Mouse (Mus musculus) hematopoietic stem cell, adult 5-6 weeks (primary cell): ENCODE data around the gene Dnttip1. TPM values are rescaled to one million over a fixed set of nuclear protein-coding genes. Genes with fewer than 3 reads are reported as not detected.

ENCODE experiments used
- ATAC-seq, 2 experiments: fragments of 125-278 bp in 1 of 2; replicated peaks in 1 of 2; 2 replicates each; pipeline ENCODE4 v1.8.0; 2016 to 2017; ENCODE audit warnings: inconsistent platforms in 2 of 2, mild to moderate bottlenecking in 2 of 2, moderate number of reproducible peaks in 2 of 2, low read depth in 1 of 2, moderate TSS enrichment in 1 of 2; ENCODE audit not compliant: low FRiP score in 2 of 2, poor library complexity in 2 of 2, severe bottlenecking in 2 of 2, insufficient read depth in 1 of 2, low TSS enrichment in 1 of 2
- total RNA-seq: library from RNA; stranded (forward); fragments of 172-1452, 232-1000 nt; gene quantifications from 2 replicates; pipeline ENCODE4 v1.2.3, GENCODE M21; 2017

Dnttip1 gene
- total RNA-seq, 1 experiment from 2014 or later = 31.3 TPM

DNA sequence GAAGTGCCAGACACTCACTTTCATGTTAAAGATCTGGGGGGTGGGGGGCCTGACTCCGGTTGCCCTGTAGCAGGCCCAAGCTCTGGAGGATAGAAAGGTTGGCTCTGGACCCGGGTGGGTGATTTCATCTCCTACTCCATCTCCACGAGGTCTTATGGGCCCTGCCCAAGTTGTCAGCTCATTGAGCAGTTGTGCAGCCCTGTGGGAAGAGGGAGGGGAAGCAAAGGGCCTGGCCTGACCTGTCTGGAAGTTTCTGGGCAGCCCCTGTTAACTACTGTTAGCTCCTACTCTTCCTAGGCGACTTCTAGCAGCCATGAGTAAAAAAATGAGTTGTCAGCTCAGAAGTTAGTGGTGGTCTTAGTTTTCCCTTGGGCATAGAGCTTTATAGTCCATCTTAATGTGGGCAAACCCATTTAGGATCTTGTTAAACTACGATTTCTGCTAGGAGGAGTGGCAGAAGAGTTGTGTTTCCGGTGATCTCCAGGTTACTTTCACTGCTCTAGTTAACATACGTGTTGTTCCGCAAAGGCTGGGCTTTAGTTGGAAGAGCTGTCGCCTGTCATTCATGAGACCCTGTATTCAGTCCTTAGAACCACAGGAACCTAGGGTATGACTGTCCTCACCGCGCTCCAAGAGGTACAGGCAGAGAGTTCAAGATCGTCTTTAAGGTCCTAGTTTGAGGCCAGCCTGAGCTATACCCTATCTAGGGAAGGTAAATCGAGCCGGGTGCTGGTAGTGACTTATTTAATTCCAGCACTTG, 27.6 kb downstream of the Dnttip1 start:
- no peak for ATAC-seq

DNA sequence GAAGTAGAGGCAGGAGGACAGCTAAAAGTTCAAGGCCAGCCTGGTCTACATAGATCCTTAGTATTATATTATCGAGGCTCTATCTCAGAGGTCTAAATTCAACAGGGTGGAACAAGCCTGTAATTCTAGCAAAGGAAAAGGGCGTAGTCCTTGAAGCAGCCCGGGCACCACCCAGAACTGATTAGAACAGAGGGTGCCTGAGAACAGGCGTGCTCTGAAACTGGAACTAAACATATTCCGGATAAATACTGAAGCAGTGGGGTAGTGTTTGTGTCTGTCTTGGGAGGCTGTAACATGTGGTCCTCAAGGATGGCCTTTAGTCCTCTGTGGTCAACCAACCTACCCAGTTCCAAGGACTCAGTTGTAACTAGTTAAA, 28.2 kb downstream of the Dnttip1 start:
- no peak for ATAC-seq

DNA sequence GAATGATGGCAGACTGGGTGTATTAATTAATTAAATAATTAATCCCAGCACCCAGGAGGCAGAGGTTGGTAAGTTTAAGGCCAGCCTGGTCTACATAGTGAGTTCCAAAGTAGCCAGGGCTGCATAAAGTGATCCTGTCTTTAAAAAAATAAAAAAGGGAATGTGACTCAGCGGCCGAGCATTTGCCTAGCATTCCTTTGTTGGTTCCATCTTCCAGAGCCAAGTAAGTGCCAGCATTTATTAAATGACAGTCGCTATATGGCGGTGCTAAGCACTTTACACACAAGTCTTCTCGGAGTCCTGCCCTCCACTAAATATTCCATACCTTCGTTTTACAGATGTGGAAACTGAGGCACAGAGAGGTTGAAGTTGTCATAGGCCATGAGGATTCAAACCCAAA, 30.3 kb downstream of the Dnttip1 start:
- no peak for ATAC-seq

DNA sequence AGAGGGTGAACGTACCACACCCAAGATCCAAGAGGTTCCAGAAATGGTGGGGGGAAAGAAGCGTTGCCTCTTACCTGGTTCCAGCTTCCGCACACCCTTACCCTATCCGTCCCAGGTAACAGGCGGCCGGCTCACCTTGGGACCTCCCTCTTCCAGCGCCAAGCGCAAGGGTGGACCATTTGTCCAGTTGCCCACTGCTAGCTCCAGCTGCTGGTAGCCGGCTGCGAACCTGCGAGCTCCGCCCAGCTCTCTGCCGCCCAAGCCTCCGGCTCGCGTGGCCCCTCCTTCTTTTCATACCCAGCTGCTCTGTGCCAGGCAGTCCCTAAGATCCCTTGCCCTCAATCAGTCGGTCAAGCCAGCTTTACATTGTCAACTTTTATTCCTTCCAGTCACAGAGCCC, 31.0 kb downstream of the Dnttip1 start:
- no peak for ATAC-seq

DNA sequence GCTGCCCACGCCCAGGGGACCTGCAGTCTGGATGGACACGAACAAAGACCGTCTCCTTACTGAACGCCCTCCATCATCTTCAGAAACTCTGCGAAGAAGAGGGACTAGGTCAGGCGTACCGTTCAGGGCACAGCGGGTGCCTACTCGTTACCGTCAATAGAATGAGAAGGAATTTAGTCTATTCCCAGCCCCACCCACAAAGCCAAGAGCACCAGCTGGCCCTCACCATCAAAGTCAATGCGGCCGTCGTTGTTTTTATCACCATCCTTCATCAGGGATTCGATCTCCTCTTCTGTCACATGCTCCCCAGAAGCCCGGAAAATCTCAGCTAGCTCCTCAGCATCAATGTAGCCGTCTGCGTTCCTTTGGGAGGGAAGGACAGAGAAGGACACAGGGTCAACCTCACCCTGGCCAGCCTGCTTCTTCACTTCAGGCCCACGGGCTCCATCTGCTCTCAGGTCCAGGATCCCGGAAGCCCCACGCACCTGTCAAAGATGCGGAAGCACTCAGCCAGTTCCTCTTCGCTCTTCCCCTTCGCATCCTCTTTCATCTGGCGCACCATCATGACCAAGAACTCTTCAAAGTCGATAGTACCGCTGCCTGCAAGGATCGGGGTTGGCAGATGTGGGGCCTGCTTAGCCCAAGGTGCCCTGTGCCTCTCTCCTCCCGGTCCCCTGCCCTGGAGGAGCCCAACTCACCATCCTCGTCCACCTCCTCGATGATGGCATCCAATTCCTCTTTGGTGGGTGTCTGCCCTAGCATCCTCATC, 31.6 kb downstream of the Dnttip1 start:
- no peak for ATAC-seq

DNA sequence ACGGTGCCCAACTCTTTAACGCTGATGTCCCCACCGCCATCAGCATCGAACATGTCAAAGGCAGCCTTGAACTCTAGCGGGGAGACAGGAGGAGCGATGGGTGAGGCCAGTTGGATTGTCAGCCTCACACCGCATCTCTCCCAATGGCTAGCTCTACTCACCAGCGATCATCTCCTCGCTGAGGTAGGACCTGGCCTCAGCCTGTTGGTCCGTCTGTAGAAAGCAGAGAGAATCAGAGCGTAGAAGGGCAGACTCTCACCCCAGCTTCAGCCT, 32.2 kb downstream of the Dnttip1 start:
- ATAC-seq = no peak

DNA sequence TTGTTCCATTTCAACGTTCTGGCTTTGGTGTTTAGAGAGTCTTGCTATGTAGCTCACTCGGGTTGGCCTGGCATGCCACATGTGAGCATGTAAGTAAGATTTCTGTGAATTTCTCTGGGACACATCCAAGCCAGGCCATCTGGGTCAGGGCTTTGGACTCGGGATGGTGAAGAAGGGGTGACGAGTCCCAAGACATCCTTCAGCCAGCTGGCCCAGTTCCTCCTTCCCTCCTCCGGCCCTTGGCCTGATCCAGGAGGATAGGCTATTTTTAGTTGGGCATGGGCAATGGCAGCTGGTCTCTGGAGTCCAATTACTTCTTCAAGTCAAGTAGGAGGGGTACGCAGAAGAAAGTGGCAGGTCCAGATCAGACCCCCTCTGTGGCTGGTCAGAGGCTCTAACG, 33.0 kb downstream of the Dnttip1 start:
- no peak for ATAC-seq

DNA sequence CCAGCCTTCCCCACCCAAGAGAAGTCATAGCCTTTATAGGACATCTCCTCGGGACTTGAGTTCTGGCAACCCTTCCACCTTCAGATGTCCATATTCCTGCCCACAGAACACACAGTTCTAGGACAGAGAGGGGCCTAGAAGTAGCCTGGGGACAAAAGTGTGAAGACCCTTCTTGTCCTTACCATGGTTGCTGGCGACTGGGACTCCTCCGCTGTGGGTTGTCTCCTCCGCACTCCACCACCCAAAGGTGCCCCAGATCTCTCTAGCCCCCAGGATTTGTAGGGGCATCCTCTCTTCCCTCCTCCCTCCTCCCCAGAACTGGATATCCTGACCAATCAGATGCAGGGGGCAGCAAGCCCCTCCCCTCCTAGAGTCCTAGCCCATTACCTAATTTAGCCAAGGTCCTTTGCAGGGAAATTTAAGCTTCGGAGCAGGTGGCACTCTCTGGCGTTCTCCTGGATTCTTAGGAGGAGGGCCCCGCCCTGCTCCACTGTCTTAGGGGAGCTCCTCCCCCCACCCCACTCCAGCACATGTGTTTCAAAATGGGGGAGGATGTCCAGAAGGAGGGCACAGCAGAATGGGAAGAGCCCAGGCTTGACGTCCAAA, 33.8 kb downstream of the Dnttip1 start, which contains the start of gene Tnnc2:
Tnnc2 (minus strand) TSS at position 487 of the 606 bp plus-strand sequence.
- ATAC-seq = no peak

DNA sequence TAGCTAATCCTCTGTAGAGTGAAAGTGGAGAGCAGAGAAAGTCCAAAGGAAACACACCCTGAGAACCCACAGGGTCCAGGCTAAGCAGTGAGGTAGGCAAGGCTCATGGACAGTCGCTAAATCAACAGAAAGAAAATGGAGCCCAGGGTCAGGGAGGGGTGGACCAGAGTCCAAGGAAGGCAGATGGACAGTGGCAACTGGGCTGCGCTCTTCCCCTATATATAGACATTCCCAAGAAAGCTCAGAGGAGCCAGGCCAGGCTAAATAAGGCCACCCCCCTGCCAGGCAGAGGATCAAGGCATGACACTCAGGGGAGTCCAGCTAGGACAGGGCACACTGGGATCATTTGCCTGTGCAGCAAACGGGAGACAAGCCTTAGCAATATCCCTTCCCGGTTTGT, 36.1 kb downstream of the Dnttip1 start:
- no peak for ATAC-seq

DNA sequence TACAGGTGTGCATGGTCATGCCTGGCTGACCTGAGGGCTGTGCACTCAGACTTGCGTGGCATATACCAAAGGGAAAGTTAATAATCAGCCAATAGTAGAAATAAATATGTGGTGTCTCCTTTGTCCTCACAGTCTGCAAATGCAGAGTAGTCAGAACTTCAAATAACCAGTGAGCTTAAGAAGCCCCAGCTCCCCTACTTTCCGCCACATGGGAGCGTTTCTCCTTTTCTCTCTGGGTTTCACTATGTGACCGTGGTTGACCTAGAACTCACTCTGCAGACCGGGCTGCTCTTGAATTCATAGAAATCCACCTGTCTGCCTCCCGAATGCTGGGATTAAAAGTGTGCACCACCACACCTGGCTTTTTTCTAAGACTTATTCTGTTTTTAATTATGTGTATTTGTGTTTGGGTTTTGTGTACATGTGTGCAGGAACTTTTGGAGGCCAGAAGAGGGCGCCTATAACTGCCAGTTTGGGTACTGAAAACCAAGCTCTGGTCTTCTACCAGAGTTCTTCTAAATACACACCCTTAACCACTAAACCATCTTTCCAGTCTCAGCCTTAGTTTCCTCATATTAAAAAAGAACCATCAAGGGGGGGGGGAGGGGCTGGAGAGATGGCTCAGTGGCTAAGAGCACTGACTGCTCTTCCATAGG, 38.3 kb downstream of the Dnttip1 start:
- ATAC-seq = no peak

DNA sequence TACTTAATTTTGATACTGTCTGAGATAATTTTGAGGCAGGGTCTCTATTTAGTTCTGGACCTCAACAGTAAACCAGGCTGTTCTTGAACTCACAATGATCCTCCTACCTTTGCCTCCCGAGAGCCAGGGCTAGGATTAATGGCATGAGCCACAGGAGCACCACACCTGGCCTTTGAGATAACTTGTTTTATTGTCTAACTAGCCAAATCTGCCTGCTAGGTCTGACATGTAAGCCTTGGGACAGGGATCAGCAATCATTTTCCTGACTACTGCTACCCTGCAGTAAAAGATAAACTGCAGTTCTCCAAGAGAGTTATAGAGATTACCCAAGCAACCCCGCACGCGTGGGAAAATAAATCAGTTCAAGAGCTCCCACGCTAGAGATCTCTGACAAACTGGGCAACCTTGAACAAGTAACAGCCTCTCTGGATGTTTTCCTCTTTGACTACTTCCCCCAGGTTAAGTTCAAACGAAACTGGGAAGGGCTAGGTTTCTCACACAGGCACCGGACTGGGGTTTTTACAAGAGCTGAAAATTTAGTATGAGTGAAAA, 39.2 kb downstream of the Dnttip1 start:
- no peak for ATAC-seq

DNA sequence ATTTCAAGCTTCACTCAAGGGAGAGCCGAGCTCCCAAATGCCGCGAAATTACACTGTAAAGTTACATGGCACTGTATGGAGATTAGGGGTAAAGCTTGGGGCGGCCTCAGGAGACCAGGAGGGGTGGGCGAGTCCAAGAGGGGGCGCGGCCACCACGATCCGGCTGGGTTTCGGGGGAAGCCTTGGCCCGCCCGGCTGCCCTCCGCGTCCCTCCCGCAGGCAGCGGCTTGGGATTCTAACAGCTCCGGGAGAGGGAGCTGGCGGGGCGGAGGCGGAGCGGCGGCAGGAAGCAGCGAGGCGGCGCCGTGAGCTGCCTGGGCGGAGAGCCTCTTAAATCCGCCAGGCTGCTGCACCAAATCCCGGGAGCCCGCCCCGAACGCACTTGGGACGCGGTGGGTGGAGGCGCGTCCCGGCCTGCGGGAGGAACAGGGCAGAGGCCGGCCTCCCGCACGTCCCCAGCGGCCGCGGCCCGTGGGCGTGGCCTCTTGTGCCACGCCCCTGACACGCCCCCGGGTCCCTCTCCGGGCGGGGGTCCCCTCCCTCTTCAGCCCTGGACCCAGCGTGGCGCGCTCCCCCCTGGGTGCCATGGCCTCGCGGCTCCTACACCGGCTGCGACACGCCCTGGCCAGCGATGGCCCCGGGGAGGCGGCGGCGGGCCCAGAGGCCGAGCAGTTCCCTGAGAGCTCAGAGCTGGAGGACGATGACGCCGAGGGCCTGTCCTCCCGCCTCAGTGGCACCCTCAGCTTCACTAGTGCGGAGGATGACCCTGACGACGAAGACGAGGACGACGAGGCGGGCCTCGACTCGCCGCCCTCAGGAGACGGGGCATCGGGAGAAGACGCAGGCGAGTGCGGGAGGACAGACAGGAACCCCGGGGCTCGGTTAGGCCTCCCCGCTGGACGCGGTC, 40.0 kb downstream of the Dnttip1 start, which contains the start of gene Snx21:
Snx21 (plus strand) TSS at position 343 of the 907 bp plus-strand sequence.
- peak; percentile 37 to 57 for ATAC-seq

DNA sequence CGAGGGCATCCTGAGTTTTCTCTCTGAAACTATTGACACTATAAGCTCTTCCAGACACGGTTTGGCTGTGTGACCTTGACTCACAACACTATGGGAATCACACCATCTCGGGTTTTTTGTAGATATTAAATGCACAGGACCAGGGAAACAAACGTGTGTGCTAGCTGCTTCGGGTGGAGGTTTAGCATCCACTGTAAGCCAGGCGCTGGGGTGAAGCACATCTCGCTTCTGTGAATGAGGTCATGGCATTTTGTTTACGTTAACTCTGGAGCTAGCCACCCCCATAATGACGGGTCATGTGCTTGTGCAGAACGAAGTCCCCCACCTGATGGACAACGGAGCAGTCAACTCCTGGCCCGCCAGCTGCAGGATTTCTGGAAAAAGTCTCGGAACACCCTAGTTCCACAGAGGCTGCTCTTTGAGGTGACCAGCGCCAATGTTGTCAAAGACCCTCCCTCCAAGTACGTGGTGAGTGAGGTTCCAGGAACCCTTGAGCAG, 40.7 kb downstream of the Dnttip1 start:
- ATAC-seq = no peak

DNA sequence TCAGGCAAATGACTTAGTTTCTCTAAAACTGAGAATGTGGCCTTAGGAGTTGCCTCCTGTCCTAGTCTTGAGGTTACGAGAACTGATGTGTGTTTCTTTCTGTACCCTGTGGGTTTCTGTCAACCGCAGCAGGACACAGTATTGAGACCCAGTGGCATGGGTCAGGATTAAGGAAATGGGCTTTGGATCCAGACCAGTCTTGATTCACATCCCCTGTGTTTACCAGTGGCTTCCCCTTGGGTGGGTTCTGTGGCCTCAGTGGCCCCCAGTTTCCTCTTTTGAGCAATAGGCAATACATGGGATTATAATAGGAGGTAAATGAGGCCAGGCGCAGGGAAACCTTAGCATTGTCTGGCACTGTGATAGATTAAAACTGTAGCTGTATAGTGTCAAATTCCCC, 41.2 kb downstream of the Dnttip1 start:
- ATAC-seq = peak; percentile 8 to 41; a peak in 2 of 4 replicates

DNA sequence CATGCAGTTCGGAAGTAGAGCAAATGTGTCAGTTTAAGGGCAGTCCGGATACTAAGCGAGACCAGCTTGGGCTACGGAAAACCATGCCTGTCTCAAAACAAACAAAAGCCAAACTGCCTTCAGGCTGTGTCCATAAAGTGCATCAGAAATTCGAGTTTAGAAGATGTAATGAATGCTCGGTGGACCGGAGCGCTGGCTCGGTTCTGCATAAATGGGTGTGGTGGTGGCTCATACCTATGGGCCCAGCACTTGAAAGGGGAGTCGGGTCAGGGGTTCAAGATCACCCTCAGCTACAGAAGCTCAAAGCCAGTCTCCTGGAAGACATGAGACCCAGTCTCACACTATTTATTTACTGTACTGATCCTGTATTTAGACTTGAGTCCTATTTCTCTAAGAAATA, 42.0 kb downstream of the Dnttip1 start:
- no peak for ATAC-seq

DNA sequence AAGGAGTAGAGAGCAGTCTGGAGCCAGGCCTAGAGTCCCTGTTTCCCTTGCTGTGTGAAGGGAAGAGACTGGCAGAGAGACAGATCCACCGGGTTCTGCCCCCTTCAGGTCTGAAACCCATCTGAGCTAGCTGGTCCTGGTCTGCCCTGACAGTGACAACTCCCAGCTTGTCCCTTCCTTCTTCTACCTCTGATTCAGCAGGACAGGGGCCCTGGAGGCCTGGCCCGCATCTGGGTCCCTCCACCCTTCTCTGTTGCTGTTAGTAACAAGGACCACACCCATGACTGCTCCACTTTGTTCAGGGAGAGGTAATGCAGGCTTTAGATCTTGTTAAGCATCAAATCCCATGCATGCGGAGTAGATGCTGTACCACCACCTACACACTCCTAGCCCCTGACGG, 42.6 kb downstream of the Dnttip1 start:
- no peak for ATAC-seq

DNA sequence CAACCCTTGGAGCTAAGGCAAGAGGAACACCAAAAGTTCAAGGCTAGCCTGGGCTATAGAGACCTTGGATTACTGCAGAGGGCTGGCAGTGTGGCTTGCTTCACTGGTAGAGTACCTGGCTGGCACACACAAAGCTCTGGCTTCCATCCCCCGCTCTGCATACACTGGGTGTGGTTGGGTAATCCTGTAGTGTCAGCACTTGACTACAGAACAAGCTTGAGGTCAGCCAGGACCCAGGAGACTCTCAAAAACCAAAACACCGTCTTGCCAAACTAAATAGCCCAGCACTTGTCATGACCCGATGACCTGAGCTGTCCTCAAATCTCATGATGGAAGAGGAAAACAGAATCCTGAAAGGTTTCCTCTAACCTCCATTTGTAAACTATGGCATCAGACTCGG, 44.7 kb downstream of the Dnttip1 start:
- ATAC-seq = no peak
